Mouse (Mus musculus): ENCODE measurements at regions not wholly inside any gene's neighbourhood (a gene's known extent, or its start where the extent isn't known, plus 50 kb on each side); places are given as distances from the start of the nearest gene placed in this dataset.

DNA sequence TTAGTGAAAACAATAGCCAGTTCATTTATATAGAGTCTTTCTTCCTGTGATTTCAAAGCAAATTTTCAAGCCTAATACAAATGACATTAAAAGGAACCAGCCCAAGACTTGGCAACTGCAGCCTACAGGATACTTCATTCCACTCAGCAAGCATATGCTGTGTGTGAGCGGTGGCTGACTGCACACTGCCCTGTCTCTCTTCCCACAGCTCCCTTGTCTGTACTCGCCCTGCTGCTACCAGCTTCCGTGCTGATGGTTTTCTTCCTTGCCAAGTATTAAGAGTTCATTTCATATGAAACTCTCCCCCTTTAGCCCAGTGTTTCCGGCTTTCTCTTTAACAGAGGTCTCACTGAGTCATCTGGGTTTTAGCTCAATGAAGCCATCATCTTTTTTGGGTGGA is 73.9 kb upstream of the Gm15217 start:
- no peaks in the 10 kb centered on the region for H3K27me3 ChIP-seq
- no peaks in the 10 kb centered on the region for H3K4me1 ChIP-seq (replicated peaks)
- no peak overlapping the region for H3K4me3 ChIP-seq
- no peaks in the 10 kb centered on the region for H3K9me3 ChIP-seq
- H3K9ac ChIP-seq, result no peak overlapping the region
- ATAC-seq (ENCODE audit: low read depth), result no peak
- H3K36me3 ChIP-seq, result no peaks in the 10 kb centered on the region
- no peak overlapping the region for H3K4me2 ChIP-seq
- H3K27ac ChIP-seq (replicated peaks), result no peak overlapping the region
- WGBS, result 81% methylated on average over 4 of the region's 4 CpGs

DNA sequence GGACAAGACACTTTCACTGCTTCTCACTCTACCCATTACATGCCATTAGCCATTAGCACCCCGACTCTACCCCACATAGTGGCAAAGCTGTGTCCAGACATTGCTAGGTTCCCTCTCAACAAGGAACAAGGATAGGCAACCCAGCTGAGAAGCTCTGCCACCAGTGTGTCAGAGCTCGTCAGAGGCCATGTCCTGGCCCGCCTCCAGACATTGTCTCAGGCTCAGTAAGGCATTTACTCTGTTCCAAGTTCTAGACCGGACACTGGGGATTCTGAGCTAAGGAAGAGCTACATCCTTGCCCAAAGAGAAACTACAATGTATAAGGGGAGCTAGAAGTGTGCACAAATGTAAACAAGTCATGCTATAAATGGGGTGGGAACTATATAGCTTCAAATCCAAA is 66.2 kb upstream of the Gm15217 start:
- Histone ChIP-seq H3K36me3 (no peaks in the 10 kb centered on the region), H3K4me1 (replicated peaks) (no peaks in the 10 kb centered on the region), H3K4me2 (no peak overlapping the region), H3K4me3 (no peak overlapping the region), H3K9me3 (no peaks in the 10 kb centered on the region), H3K27me3 (no peaks in the 10 kb centered on the region), H3K9ac (no peak overlapping the region), H3K27ac (replicated peaks) (no peak overlapping the region)
- 83% methylated on average over 4 of the region's 4 CpGs for WGBS
- ATAC-seq (ENCODE audit: low read depth), result no peak

DNA sequence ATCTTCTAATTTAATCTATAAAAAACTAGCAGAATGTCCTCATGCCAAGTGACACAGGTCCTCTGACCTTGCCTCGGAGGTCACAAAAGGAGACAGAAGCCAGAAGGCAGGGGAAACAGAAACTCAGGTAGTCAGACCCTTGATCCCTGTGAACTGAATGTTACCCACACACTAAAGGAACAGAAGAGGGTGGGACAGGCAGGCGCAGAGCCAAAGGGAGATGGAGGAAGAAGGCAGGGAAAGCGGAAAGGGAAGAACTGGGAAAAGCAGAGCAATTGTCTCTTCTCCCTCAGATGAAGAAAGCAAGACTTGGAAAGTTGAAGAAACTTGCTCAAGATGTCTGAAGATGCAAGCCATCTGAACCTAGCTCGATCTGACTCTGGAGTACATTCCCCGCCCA is 62.7 kb upstream of the Gm15217 start:
- Histone ChIP-seq H3K9me3 (no peaks in the 10 kb centered on the region), H3K27me3 (no peaks in the 10 kb centered on the region), H3K36me3 (no peaks in the 10 kb centered on the region), H3K4me3 (no peak overlapping the region), H3K4me2 (no peak overlapping the region), H3K27ac (replicated peaks) (no peak overlapping the region), H3K4me1 (replicated peaks) (no peaks in the 10 kb centered on the region), H3K9ac (no peak overlapping the region)
- WGBS, result 93% methylated on average over 5 of the region's 5 CpGs
- ATAC-seq (ENCODE audit: low read depth), result no peak

DNA sequence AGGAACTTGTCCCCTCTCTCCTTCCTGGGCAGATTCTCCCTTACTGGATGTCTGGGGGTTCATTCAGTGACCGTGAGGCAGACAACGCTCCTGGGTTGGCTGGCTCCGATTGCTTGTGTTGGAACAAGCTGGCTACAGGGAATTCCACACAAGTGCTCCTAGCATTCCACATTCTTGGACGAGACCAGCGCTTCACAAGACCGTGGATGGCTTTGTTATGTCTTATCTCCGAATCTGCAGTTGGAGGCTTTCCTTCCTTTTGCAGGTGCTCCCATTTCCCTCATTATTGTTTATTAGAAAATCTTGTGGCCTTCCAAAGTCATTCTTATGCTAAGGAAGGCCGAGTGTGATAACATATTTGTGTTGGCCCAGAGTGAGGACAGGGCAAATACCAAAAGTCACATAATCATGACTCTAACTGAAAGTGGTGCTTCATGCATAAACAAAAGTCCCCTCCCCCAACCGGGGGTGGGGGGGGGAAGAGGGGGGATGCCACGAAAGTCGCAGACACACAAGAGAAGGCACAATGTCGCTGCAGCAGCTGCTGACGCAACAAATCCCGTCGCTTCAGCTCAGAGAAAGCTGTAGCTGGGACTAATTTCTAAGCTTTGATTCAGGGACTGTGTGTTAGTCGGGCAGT is 61.7 kb upstream of the Gm15217 start:
- 75% methylated on average over 16 of the region's 16 CpGs for WGBS
- Histone ChIP-seq H3K27me3 (no peaks in the 10 kb centered on the region), H3K9ac (no peak overlapping the region), H3K27ac (replicated peaks) (no peak overlapping the region), H3K9me3 (no peaks in the 10 kb centered on the region), H3K4me2 (no peak overlapping the region), H3K36me3 (no peaks in the 10 kb centered on the region), H3K4me3 (no peak overlapping the region), H3K4me1 (replicated peaks) (no peaks in the 10 kb centered on the region)
- ATAC-seq (ENCODE audit: low read depth), result no peak

DNA sequence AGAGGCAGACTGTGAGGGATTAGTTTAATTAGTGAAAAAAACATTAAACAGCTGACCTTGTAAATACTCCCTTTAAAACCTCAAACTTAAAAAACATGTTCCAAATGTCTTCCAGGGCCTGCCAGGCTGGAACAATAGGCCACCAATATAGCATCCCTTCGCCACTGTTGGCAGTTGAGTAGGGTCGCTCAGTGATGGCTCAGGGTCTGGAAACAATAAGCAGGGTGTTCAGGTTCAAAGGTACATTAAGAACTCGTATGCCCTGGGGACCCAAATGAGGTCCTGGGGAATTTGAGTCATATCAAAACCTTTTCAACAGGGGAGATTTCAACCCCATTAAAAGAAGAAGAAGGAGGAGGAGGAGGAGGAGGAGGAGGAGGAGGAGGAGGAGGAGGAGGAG is 51.1 kb upstream of the Gm15217 start:
- Histone ChIP-seq H3K27ac (replicated peaks) (no peak overlapping the region), H3K9ac (no peak overlapping the region), H3K27me3 (no peaks in the 10 kb centered on the region), H3K4me2 (no peak overlapping the region), H3K9me3 (no peaks in the 10 kb centered on the region), H3K36me3 (no peaks in the 10 kb centered on the region), H3K4me3 (no peak overlapping the region), H3K4me1 (replicated peaks) (no peaks in the 10 kb centered on the region)
- 65% methylated on average over 3 of the region's 3 CpGs for WGBS
- no peak for ATAC-seq (ENCODE audit: low read depth)

Measured in neural tube, embryonic 13.5 days (tissue).